Mouse (Mus musculus): Measurements from ENCODE around the gene Mmp2. TPM values are rescaled to one million over a fixed set of nuclear protein-coding genes. Genes with fewer than 3 reads are reported as not detected.
"Not testable (repeated sequence)": the region's sequence is repeated elsewhere in the genome, so short reads cannot be mapped to it uniquely, and the experiment has no call there.

The Mmp2 gene
- polyA plus RNA-seq, 1 experiment from 2014 or later: 22.6 TPM

DNA sequence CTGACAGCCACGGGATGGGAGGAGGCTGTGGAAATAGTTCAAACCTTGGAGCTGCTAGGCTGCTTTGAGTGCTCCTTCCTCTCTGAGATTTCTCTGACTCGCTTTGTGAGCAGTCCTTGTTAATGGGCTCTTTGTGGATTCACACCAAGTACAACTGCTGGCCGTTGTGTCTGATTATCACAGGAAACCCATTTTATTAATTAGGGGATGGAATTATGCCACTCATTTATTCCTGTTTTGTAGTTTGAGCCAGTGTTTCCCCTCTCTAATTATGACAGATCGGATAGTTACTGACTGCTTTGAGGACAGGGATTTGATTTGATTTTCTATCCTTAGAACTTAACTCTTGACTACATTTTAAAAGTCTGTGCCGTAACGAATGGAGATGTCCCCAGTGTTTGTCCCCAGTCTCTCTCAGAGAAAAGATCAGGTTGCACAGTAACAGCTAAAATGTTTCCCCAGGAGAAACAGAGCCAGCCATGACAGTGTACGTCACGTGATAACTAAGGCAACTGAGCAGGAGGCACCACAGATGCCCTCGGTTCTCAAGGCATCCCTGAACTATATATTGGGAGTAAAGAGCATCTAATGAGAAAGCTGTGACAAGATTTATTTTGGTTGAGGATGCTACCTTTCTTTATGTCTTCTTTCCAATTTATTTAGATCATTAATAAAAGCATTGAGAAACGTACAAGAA is 45.1 kb downstream of the Mmp2 start:
- H3K4me1 ChIP-seq: no peaks in the 10 kb centered on the region
- 73% methylated on average over 10 of the region's 10 CpGs for WGBS (ENCODE audit: insufficient replicate concordance)
- H3K27me3 ChIP-seq (replicated peaks): no peaks in the 10 kb centered on the region
- no peak overlapping the region for H3K4me3 ChIP-seq
- H3K9me3 ChIP-seq (replicated peaks): no peaks in the 10 kb centered on the region
- no peaks in the 10 kb centered on the region for H3K36me3 ChIP-seq
- no peak overlapping the region for H3K9ac ChIP-seq
- H3K4me2 ChIP-seq: no peak overlapping the region
- ATAC-seq: no peak
- no peak overlapping the region for H3K27ac ChIP-seq

DNA sequence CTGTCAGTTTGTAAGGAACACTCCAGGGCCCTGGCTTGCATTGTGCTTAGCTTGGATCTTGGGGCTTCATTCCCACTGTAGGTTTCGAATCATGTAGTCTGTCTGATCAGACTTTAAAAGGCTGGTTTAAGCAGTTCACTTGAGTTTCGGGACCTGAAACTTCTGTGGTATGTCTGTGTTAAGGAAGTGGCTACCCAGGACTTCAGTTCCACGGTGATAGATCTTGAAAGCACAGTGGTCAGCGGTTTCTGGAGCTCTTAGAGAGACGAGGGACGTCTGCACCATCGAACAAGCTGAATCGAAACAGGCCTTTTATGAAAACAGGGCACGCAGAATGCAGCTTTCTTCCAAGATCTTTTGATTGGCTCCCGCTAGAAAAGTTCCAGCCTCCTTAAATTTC is 48.7 kb downstream of the Mmp2 start:
- Histone ChIP-seq H3K9me3 (replicated peaks) (no peaks in the 10 kb centered on the region), H3K36me3 (no peaks in the 10 kb centered on the region), H3K9ac (no peak overlapping the region), H3K27ac (no peak overlapping the region), H3K4me2 (no peak overlapping the region), H3K4me3 (no peak overlapping the region), H3K4me1 (no peaks in the 10 kb centered on the region), H3K27me3 (replicated peaks) (no peaks in the 10 kb centered on the region)
- no peak for ATAC-seq
- WGBS (ENCODE audit: insufficient replicate concordance): 67% methylated on average over 10 of the region's 10 CpGs

- Histone ChIP-seq H3K4me3 (no peak overlapping the region), H3K36me3 (no peaks in the 10 kb centered on the region), H3K4me1 (no peaks in the 10 kb centered on the region), H3K4me2 (no peak overlapping the region), H3K27ac (no peak overlapping the region), H3K9ac (no peak overlapping the region), H3K9me3 (replicated peaks) (no peaks in the 10 kb centered on the region), H3K27me3 (replicated peaks) (no peaks in the 10 kb centered on the region)
- 51% methylated on average over 4 of the region's 4 CpGs for WGBS (ENCODE audit: insufficient replicate concordance)
- no peak for ATAC-seq
These were observed 54.2 kb downstream of the Mmp2 start for GRCm38 (mm10) chr8:92881247-92881646.

DNA sequence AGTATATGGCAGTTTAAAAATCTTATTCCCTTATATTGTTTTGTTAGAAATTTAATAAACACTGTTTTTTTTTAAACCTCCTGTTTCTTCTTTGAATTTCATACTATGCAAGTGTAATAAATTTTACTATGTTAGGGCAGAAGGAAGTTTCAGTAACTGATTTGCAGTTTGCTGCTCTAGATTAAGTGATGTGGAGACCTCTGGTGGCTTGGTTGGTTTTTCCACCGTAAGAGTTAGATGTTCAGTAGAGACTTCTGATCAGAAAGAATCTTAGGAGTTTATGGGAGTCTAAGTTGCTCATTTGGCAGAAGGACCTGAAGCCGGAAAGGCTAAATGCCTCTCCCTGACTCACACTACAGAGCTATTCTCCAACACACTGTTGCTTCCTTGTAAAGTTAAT is 56.7 kb downstream of the Mmp2 start:
- Histone ChIP-seq H3K4me2 (no peak overlapping the region), H3K27me3 (replicated peaks) (no peaks in the 10 kb centered on the region), H3K9ac (no peak overlapping the region), H3K36me3 (no peaks in the 10 kb centered on the region), H3K4me1 (no peaks in the 10 kb centered on the region), H3K27ac (no peak overlapping the region), H3K4me3 (no peak overlapping the region), H3K9me3 (replicated peaks) (no peaks in the 10 kb centered on the region)
- ATAC-seq: no peak
- 59% methylated on average over 2 of the region's 2 CpGs for WGBS (ENCODE audit: insufficient replicate concordance)

DNA sequence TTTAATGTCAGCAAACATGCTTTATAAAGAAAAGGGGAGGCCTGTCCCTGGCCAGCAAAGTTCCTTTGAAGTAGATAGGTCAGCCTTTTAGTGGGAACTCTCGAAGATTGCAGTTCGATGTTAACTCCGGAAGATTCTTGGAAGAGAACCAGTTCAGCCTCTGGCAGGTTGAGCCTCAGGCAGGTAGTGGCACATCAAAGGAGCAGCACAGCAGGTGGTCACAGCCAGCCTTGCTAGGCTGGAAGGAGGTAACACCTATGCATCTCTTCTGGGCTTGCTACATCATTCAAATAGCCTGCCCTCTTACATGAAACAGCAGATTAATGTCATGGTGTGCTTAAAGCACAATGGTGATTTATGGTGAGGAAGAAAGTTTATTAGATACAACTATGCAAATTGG is 65.1 kb downstream of the Mmp2 start:
- not testable (repeated sequence) for ATAC-seq; H3K9ac ChIP-seq; H3K4me2 ChIP-seq; H3K4me1 ChIP-seq; H3K36me3 ChIP-seq; H3K27ac ChIP-seq; H3K9me3 ChIP-seq (replicated peaks); H3K4me3 ChIP-seq; H3K27me3 ChIP-seq (replicated peaks)
- WGBS (ENCODE audit: insufficient replicate concordance): 66% methylated on average over 3 of the region's 3 CpGs

DNA sequence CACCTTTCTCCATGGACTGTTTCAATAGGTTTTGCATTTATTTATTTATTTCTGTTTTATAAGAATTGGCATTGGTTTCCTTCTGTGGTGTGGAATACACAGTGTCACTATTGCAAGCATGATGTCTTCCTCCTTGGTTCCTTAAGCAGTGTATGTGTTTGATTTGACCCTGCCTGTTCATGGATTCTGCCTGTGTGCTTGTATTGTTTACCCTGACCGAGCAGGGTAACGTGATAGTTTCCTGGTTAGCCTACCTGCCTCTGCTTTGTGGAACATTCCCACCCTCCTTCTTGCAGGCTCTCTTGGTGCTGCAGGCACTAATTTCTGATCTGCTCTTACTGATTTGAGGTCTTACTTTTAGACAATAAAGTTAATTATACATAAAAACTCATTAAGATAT is 66.8 kb downstream of the Mmp2 start:
- Histone ChIP-seq H3K4me1 (no peaks in the 10 kb centered on the region), H3K9me3 (replicated peaks) (no peaks in the 10 kb centered on the region), H3K27me3 (replicated peaks) (no peaks in the 10 kb centered on the region), H3K36me3 (no peaks in the 10 kb centered on the region), H3K9ac (no peak overlapping the region), H3K4me3 (no peak overlapping the region), H3K27ac (no peak overlapping the region), H3K4me2 (no peak overlapping the region)
- 52% methylated on average over 2 of the region's 2 CpGs for WGBS (ENCODE audit: insufficient replicate concordance)
- ATAC-seq: no peak

DNA sequence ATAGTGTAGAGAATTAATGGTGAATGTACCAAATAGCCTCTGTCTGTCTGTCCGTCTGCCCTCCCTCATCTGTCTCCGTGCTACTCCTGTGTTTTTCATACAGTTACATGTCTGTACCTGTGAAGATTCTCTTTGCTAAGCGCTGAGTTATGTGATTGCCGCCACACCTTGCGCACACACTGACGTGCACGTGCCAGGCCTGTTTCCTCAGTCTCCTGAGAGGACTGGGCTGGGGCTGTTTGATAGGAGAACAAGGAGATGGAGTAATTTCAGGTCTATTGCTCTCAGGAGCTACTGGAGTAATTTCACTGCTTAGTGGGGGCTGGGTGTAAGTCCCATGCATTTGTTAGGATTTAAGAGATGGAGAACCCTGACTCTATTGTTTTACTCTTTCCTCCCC is 68.0 kb downstream of the Mmp2 start:
- 81% methylated on average over 7 of the region's 7 CpGs for WGBS (ENCODE audit: insufficient replicate concordance)
- H3K27ac ChIP-seq: no peak overlapping the region

DNA sequence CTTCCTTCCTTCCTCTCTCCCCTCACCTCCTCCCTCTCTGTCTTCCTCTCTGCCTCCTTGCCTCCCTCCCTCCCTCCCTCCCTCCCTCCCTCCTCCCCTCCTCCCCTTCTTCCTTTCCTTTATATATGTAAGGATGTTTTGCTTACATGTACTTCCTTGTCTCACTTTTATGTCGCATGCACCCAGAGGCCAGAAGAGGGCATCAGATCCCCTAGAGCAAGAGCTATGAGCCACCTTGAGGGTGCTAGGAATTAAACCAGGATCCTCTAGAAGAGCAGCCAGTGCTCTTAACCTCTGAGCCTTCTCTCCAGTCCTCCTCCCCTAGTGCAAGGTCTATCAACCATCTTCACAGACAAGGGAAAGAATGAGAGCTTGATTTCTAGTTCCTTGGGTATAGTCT is 69.0 kb downstream of the Mmp2 start:
- H3K27me3 ChIP-seq (replicated peaks): no peaks in the 10 kb centered on the region
- no peak overlapping the region for H3K27ac ChIP-seq
- H3K4me1 ChIP-seq: no peaks in the 10 kb centered on the region
- no peak overlapping the region for H3K4me2 ChIP-seq
- no peak for ATAC-seq
- no peaks in the 10 kb centered on the region for H3K9me3 ChIP-seq (replicated peaks)
- no peak overlapping the region for H3K9ac ChIP-seq
- 53% methylated on average over 1 of the region's 1 CpGs for whole genome bisulfite sequencing (ENCODE audit: insufficient replicate concordance)
- H3K36me3 ChIP-seq: no peaks in the 10 kb centered on the region
- no peak overlapping the region for H3K4me3 ChIP-seq

More for the DNA sequence above, 68.0 kb downstream of the Mmp2 start:
- Histone ChIP-seq H3K27me3 (replicated peaks) (no peaks in the 10 kb centered on the region), H3K4me1 (no peaks in the 10 kb centered on the region), H3K9me3 (replicated peaks) (no peaks in the 10 kb centered on the region), H3K36me3 (no peaks in the 10 kb centered on the region), H3K9ac (no peak overlapping the region), H3K4me3 (no peak overlapping the region), H3K4me2 (no peak overlapping the region)
- ATAC-seq: no peak

DNA sequence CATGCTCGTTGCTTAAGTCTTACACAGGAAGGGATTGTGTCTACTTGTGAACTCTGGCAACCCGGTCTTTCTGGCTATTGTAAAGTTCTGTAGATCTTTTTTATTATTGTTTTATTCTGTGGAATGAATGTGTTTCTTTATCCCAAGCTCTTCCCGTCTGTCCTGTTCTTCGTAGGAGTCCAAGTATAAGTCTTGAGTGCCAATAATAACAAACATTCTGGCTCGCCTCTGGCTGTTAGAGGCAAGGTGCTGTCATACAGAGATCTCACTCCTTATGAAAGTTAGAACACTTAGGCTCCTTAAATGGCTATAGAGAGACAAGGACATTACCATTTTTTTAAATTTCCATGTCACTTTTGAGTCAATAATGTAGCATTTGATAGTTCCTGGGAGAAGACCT is 69.5 kb downstream of the Mmp2 start:
- no peak overlapping the region for H3K4me2 ChIP-seq
- no peaks in the 10 kb centered on the region for H3K4me1 ChIP-seq
- no peak overlapping the region for H3K4me3 ChIP-seq
- H3K36me3 ChIP-seq: no peaks in the 10 kb centered on the region
- no peak overlapping the region for H3K27ac ChIP-seq
- ATAC-seq: no peak
- H3K9me3 ChIP-seq (replicated peaks): no peaks in the 10 kb centered on the region
- 65% methylated on average over 5 of the region's 5 CpGs for WGBS (ENCODE audit: insufficient replicate concordance)
- H3K9ac ChIP-seq: no peak overlapping the region
- no peaks in the 10 kb centered on the region for H3K27me3 ChIP-seq (replicated peaks)

- WGBS (ENCODE audit: insufficient replicate concordance): 55% methylated on average over 4 of the region's 4 CpGs
- Histone ChIP-seq H3K9me3 (replicated peaks) (no peaks in the 10 kb centered on the region), H3K4me3 (no peak overlapping the region), H3K9ac (no peak overlapping the region), H3K4me1 (no peaks in the 10 kb centered on the region), H3K27me3 (replicated peaks) (no peaks in the 10 kb centered on the region), H3K36me3 (no peaks in the 10 kb centered on the region), H3K4me2 (no peak overlapping the region), H3K27ac (no peak overlapping the region)
- no peak for ATAC-seq
These were observed 70.7 kb downstream of the Mmp2 start for GRCm38 (mm10) chr8:92897794-92898193.

DNA sequence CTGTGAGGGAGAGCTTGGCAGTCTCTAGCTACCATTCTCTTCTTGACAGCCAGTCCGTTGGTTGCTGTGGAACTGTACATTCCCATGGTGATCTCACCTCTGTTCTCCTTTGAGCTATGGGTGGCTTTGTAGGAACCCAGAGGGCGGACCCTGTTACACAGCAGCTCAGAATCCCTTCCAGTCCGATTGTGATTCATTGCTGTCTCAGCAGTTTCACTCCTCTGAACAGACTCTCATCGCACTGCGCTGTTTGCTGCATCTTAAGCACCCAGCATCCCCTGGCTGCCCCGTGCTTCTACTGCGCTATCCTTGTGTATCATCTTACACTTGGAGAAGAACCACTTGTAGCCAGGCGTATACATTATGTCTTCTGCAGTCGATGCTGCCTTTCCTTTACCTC is 72.5 kb downstream of the Mmp2 start:
- H3K4me3 ChIP-seq: no peak overlapping the region
- ATAC-seq: no peak
- WGBS (ENCODE audit: insufficient replicate concordance): 72% methylated on average over 9 of the region's 9 CpGs
- no peak overlapping the region for H3K4me2 ChIP-seq
- no peak overlapping the region for H3K27ac ChIP-seq
- H3K4me1 ChIP-seq: no peaks in the 10 kb centered on the region
- no peak overlapping the region for H3K9ac ChIP-seq
- no peaks in the 10 kb centered on the region for H3K9me3 ChIP-seq (replicated peaks)
- no peaks in the 10 kb centered on the region for H3K36me3 ChIP-seq
- H3K27me3 ChIP-seq (replicated peaks): no peaks in the 10 kb centered on the region

- H3K27ac ChIP-seq: no peak within 1 kb of the TSS
- WGBS (ENCODE audit: insufficient replicate concordance): 91% methylated on average over 5 of the region's 5 CpGs
- no peak for ATAC-seq
These were observed 74.0 kb downstream of the Mmp2 start, which contains the start of gene Capns2 for GRCm38 (mm10) chr8:92901107-92901506. TSS of gene Capns2 (plus strand) at chr8:92901407.

DNA sequence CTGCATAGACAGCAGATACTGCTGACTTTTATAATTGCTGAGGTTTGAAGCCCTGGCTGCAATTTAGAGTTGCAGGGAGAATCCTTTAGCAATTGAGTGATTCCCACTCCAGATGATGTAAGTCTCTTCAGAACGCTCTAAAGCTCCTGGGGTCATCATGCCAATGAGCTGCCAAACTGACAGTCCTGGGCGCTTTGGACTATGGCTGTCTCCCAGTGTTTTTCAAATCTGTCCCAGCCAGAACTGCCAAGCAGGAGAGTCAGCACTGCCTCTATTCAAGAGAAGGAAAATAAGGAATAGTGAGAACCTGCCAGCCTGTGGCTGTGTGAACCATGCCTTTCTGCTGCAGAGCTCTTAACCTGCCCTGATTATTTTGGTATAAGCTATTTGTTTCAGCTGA is 75.9 kb downstream of the Mmp2 start:
- H3K27ac ChIP-seq: no peak overlapping the region
- no peak overlapping the region for H3K9ac ChIP-seq
- H3K4me3 ChIP-seq: no peak overlapping the region
- H3K4me1 ChIP-seq: no peaks in the 10 kb centered on the region
- H3K27me3 ChIP-seq (replicated peaks): no peaks in the 10 kb centered on the region
- no peaks in the 10 kb centered on the region for H3K36me3 ChIP-seq
- no peaks in the 10 kb centered on the region for H3K9me3 ChIP-seq (replicated peaks)
- no peak for ATAC-seq
- H3K4me2 ChIP-seq: no peak overlapping the region
- WGBS (ENCODE audit: insufficient replicate concordance): 72% methylated on average over 2 of the region's 2 CpGs

More at GRCm38 (mm10) chr8:92901107-92901506, 74.0 kb downstream of the Mmp2 start, which contains the start of gene Capns2:
- no peaks in the 10 kb centered on the region for H3K4me1 ChIP-seq
- no peak within 1 kb of the TSS for H3K4me2 ChIP-seq
- no peaks in the 10 kb centered on the region for H3K9me3 ChIP-seq (replicated peaks)
- no peak within 1 kb of the TSS for H3K4me3 ChIP-seq
- no peaks in the 10 kb centered on the region for H3K36me3 ChIP-seq
- no peaks in the 10 kb centered on the region for H3K27me3 ChIP-seq (replicated peaks)
- H3K9ac ChIP-seq: no peak within 1 kb of the TSS

Data from liver, embryonic 12.5 days (tissue).